Mouse (Mus musculus) heart, adult 2 months (tissue): ENCODE data around the gene Bnipl. TPM values are rescaled to one million over a fixed set of nuclear protein-coding genes. Genes with fewer than 3 reads are reported as not detected.
A peak's percentile ranks its signal among the peaks of the same experiment; 100 is the strongest.

ENCODE experiments used
- DNase-seq, 2 experiments: peaks; one replicate each; pipeline ENCODE4 v3.0.0; 2021
- H3K27ac ChIP-seq: fragments of 200-600 bp; 2 replicates; pipeline ENCODE4 v1.8.1; 2022
- H3K27me3 ChIP-seq: fragments of 200-500 bp; 2 replicates; pipeline ENCODE4 v1.6.1; 2012; ENCODE audit warnings: mild to moderate bottlenecking, low read length, inconsistent platforms, mixed read lengths; ENCODE audit not compliant: control insufficient read depth, insufficient read depth
- H3K36me3 ChIP-seq: fragments of 200-500 bp; 2 replicates; pipeline ENCODE4 v1.6.1; 2012; ENCODE audit warnings: low read length, inconsistent platforms; ENCODE audit not compliant: control insufficient read depth, insufficient read depth
- H3K4me1 ChIP-seq: fragments of 200-500 bp; 2 replicates; pipeline ENCODE4 v1.6.1; 2011; ENCODE audit warnings: low read length; ENCODE audit not compliant: control insufficient read depth, insufficient read depth
- H3K4me3 ChIP-seq: fragments of 200-600 bp; 2 replicates; pipeline ENCODE4 v1.8.1; 2022
- H3K79me2 ChIP-seq: fragments of 200-500 bp; replicated peaks from 2 replicates; pipeline ENCODE4 v1.6.1; 2012; ENCODE audit warnings: mild to moderate bottlenecking, inconsistent platforms, low read length, moderate library complexity, mixed read lengths; ENCODE audit not compliant: control insufficient read depth, insufficient read depth
- H3K9ac ChIP-seq: fragments of 200-500 bp; 2 replicates; pipeline ENCODE4 v1.6.1; 2012; ENCODE audit warnings: low read depth, mild to moderate bottlenecking, control low read depth, inconsistent platforms, low read length, mixed read lengths
- CTCF ChIP-seq: fragments of 200-600 bp; IDR thresholded peaks from 2 replicates; pipeline ENCODE4 v1.8.1; 2022; ENCODE audit warnings: antibody characterized with exemption, mild to moderate bottlenecking, moderate library complexity
- EP300 ChIP-seq: fragments of 200-500 bp; IDR thresholded peaks from 2 replicates; pipeline ENCODE4 v1.6.1; 2011; ENCODE audit warnings: low read depth, low read length, control low read depth; ENCODE audit not compliant: insufficient read depth
- POLR2A ChIP-seq: fragments of 200-500 bp; IDR thresholded peaks from 2 replicates; pipeline ENCODE4 v1.6.1; 2011; ENCODE audit warnings: mild to moderate bottlenecking, low read depth, low read length, control low read depth; ENCODE audit not compliant: insufficient read depth
- WGBS: fragments of 180-500 bp; shearing (Covaris S2); methylation state at CpG from one replicate; pipeline ENCODE4 v1.1.7; 2018; 5-methylcytosine and 5-hydroxymethylcytosine counted together
- intact Hi-C: fragments of 180-260 bp; cut with DNase I; formaldehyde crosslinking; loops from one replicate; pipeline ENCODE4 v1.15.1; 2025
- polyA plus RNA-seq: library from polyadenylated mRNA; depleted of rRNA; stranded (reverse); fragments of >200 nt; gene quantifications from 2 replicates; pipeline ENCODE4 v1.2.3, GENCODE M21; 2012
- total RNA-seq, 2 experiments: library from RNA; stranded (reverse); gene quantifications; 2 replicates each; pipeline ENCODE4 v1.2.3; 2021

Gene Bnipl
- total and polyA plus RNA-seq, 3 experiments: 0.25 TPM; not detected in 2

DNA sequence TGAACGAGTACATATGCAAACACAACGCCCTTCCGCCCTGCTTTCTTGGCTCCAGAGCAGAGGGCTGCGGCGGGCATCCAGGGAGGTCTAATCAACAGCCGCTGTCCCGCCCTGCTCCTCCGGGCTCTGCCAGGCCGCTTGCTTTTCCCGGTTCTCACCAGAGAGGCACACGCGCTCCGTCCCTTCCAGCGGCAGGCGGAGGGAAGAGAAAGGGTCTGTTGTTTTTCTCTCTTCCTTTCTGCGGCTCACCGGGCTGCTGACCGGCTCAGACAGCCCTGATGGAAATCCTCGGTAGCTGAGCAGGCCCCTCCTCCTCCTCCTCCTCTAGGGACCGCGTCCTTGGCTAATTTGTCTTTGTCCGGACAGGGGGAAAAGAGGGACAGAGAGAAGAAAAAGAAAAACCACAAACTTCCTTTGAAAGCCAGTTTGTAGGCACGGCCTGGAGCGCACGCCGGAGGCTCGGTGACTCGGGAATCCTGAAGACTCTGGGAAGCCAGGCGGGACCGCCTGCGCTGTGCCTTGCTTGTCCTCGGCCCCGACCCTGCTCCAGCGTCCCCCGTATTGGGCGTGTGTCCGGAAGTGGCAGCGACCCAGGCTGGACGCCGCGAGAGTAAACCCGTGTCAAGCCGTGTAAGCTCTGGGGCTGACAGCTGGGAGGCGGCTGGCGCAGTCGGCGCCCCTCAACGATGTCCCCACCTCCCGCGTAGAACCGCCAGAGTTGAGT lies 32.0 kb upstream of the Bnipl start:
- H3K36me3 ChIP-seq: no peaks in the 10 kb centered on the region
- peak overlapping the region; percentile 76 for H3K9ac ChIP-seq
- intact Hi-C loops: loop anchor here (2.0 to 5.0 kb wide), 3 partner anchors 32 to 66 kb away; partner anchors contain the start of genes Cers2, Gabpb2 and Mllt11
- no peaks in the 10 kb centered on the region for H3K79me2 ChIP-seq
- H3K27me3 ChIP-seq: no peaks in the 10 kb centered on the region
- under 1% methylated on average over 51 of the region's 51 CpGs for WGBS
- peak overlapping the region; percentile 88 for H3K4me3 ChIP-seq
- TF ChIP-seq CTCF (peak; percentile 48), POLR2A (peak; percentile 68), EP300 (0 out of 2 replicates have a peak, but pooled peaks have one; percentile 35)
- peak; percentile 86 to 88 for DNase-seq
- H3K4me1 ChIP-seq: peaks cover 3% of the 10 kb centered on the region
- H3K27ac ChIP-seq: peak overlapping the region; percentile 98

DNA sequence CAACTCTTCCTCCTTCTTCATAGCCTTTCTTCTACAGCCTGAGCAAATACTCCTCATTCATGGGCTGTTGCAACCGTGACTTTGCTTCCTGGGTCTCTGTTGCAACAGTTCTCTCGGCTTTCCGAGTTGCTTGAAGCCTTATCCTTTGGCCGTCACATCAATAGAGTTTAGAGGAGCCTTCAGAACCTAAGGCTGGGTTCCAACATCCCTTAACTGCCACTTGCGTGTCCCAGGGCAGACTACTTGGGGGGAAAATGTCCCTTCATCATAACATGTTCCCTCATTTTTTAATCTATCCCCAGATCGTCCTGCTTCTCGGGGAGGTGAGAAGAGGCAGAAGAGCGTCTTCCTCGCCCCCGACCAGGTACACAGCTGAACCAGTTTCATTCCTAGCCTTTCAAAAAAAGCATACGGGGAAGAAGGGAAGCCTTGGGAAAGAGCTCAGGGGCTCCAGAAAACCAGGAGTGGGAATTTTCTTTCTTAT lies 31.4 kb upstream of the Bnipl start:
- Histone ChIP-seq H3K27ac (peak overlapping the region; percentile 98), H3K4me3 (peak overlapping the region; percentile 88), H3K4me1 (peaks cover 3% of the 10 kb centered on the region), H3K36me3 (no peaks in the 10 kb centered on the region), H3K9ac (peak overlapping the region; percentile 76), H3K79me2 (no peaks in the 10 kb centered on the region), H3K27me3 (no peaks in the 10 kb centered on the region)
- DNase-seq: peak; percentile 61 to 63
- TF ChIP-seq CTCF (no peak), POLR2A (no peak)
- intact Hi-C loops: loop anchor here (2.0 to 5.0 kb wide), 3 partner anchors 32 to 65 kb away; partner anchors contain the start of genes Cers2, Gabpb2 and Mllt11
- WGBS: under 1% methylated on average over 11 of the region's 11 CpGs

DNA sequence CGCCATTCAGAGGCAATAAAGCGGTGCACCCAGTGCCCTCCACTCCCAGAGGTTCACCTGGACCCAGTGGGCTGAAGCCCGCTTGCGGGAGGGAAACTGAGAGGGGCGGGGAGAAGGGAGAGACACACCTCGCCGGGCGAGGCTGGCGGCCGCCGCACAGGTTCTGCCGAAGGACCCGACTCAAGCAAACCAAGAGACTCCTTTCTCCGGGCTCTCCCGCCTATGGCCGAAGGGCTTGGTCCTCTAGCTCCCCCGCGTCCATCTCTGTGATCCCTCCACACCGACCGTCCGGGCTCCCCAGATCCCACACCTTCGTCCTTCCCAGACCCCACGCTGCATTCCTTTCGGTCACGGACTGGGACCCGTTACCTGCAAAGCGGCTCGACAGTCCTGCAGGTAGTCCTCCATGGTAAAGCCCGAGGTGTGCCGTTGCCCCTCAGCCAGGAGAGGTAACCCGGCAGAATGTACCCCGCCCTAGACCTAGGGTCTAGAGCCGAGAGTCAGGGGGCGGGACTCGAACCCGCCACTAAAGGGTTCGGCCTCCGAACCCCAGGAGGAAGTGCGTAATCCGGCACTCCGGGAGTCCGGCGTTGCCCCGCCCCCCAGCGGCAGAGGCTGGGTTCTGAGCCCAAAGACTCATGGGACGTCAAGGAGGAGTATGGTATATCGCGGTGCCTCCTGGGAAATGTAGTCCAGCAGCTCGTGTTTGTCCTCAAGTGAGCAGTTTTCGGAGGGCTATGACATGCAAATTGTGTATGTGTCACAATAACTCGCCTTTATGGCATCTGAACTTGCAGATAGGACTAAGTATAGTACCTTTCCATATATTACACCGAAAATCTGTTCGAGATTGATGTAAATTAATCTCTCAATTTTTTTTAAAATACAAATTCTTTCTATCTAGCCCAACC lies 30.5 kb upstream of the Bnipl start, which contains the start of the genes Mindy1 and Prune1:
Gene Mindy1 (plus strand): TSS at position 130 of the 911 bp plus-strand sequence.
Gene Prune1 (minus strand): TSS at position 861 of the 911 bp plus-strand sequence.
- intact Hi-C loops: loop anchor here (2.0 to 5.0 kb wide), 3 partner anchors 33 to 64 kb away; partner anchors contain the start of genes Cers2, Gabpb2 and Mllt11
- DNase-seq: peak; percentile 98 to 99
- H3K27ac ChIP-seq: peak within 1 kb of the TSS; percentile 98
- H3K4me1 ChIP-seq: peaks cover 2% of the 10 kb centered on the region
- peak within 1 kb of the TSS; percentile 88 for H3K4me3 ChIP-seq
- H3K36me3 ChIP-seq: no peaks in the 10 kb centered on the region
- under 1% methylated on average over 53 of the region's 53 CpGs for WGBS
- peak within 1 kb of the TSS; percentile 91 for H3K9ac ChIP-seq
- no peak for TF ChIP-seq EP300
- TF ChIP-seq CTCF: peak; percentile 60
- peak; percentile 85 for TF ChIP-seq POLR2A
- no peaks in the 10 kb centered on the region for H3K79me2 ChIP-seq
- no peaks in the 10 kb centered on the region for H3K27me3 ChIP-seq

DNA sequence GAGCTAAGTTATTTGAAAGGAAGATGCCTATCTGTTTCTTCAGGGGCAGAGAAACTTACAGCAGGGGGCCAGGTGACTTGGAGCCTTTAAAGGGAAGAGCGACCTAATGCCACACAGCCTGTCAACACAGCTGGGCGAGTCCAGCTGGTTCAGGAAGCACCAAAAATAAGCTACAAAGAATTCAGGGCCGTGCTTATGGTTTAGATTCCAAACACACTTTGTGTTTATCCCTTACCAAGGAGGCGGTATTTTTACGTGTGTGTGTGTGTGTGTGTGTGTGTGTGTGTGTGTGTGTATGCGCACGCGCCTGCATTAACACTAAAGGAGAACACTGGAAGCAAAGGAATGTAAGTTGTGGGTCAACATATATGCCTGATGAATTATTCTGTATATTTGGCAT lies 29.8 kb upstream of the Bnipl start:
- Histone ChIP-seq H3K27ac (peak overlapping the region; percentile 98), H3K4me3 (peak overlapping the region; percentile 88), H3K9ac (no peak overlapping the region), H3K27me3 (no peaks in the 10 kb centered on the region), H3K4me1 (peaks cover 2% of the 10 kb centered on the region), H3K36me3 (no peaks in the 10 kb centered on the region), H3K79me2 (no peaks in the 10 kb centered on the region)
- TF ChIP-seq EP300 (no peak), POLR2A (no peak)
- intact Hi-C loops: loop anchor here (5.0 kb wide), 2 partner anchors 48 to 63 kb away; partner anchors contain the start of genes Gabpb2 and Mllt11
- WGBS: 19% methylated on average over 8 of the region's 8 CpGs
- peak in 1 of 2 experiments; percentile 29 for DNase-seq

DNA sequence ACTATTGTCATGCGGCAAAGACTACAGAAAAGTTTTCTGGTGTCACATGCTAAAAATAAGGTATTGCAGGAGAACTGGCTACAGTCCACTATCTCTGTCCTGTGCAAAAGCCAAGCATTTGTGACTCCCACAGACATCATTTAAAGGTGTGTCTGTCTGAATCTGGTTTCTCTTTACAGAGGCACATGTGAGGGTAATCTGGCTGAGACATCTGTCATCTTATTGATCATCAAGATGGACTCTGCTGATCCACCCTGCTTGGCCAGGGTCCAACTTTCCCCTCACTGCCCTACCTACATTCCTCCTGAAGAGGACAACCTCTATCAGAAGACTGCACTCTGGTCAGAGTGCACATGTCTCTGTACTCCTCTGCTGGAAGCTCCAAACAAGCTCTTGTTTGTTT lies 26.2 kb upstream of the Bnipl start:
- Histone ChIP-seq H3K27me3 (no peaks in the 10 kb centered on the region), H3K79me2 (no peaks in the 10 kb centered on the region), H3K4me1 (no peaks in the 10 kb centered on the region; the same call in 1 of the 2 replicates), H3K9ac (no peak overlapping the region), H3K36me3 (no peaks in the 10 kb centered on the region), H3K27ac (peak overlapping the region; percentile 67), H3K4me3 (no peak overlapping the region)
- TF ChIP-seq EP300 (no peak), POLR2A (no peak), CTCF (no peak)
- intact Hi-C loops: no loop called here
- DNase-seq: peak in 1 of 2 experiments; percentile 20
- 27% methylated on average over 1 of the region's 1 CpGs for WGBS
